26 mouse cellular contexts compared by ENCODE assay signal in the genomic region with DNA sequence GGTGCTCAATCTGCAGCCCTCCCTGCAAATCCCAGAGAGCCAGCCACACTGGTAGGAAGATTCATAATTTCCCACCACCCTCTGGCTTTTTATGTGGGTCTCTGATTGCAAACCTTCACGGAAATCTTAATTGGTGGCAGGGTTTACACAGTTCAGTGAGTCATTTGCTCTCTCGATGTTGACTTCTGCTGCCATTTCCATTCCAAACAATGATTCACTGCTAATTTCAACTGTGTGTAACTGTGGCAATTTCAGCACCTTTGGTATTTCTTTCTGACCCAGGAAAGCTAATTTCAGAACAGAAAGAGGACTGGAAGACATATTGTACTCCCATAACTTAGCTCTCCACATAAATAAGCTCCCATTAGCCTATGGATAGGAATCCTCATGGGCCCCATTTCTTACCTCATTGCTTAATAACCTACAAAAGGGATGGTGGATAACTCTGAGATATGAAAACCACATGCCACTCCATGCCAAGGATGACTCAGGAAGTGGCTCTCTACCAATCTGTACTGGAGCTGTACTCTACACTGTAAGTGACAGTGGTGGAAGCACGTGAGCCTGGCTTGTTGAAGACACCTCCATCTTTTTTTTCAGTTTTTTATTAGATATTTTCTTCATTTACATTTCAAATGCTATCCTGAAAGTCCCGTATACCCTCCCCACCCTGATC.
A peak's percentile ranks its signal among the peaks of the same experiment; 100 is the strongest.
DNase-seq lines count a peak whose midpoint lies in the region; ATAC-seq lines count a peak whose summit lies in the region.
"Had no signal": no experiment of that assay in that cellular context is flagged by ENCODE, and none has a peak within 500 bp of the region (broad histone marks: within the 10 kb centered on the region; RNA-seq: fewer than 3 reads in every experiment).

No protein-coding gene starts in this region.

- peak; percentile 37 for DNase-seq in 3134 (ENCODE audit: extremely low read depth, insufficient read length, low spot score)
- DNase-seq in 3T3-L1 (ENCODE audit: low read depth, low spot score), result peak; percentile 69
- DNase-seq in NIH3T3 (ENCODE audit: low read depth), result peak; percentile 59
- peak; percentile 47 for DNase-seq in brain, adult 2 months (ENCODE audit: low read depth, low spot score)
- DNase-seq in left cerebral cortex, adult 18-20 months (ENCODE audit: low spot score in 2 of 2), result no peak
- no peak for DNase-seq in urinary bladder, postnatal 36 days (ENCODE audit: low spot score in 2 of 2)
- DNase-seq in lung, postnatal 4 days, result no peak
- DNase-seq: adrenal gland, adult 8-10 months; adrenal gland, postnatal 14 days; adrenal gland, postnatal 36 days; cerebellum, adult 11 months; cerebellum, adult 18-20 months; cerebellum, adult 8-10 months; cerebellum, adult 9-11 months; cerebellum, postnatal 14 days; cerebellum, postnatal 36 days; embryo, embryonic 11 days had no signal

- no peak overlapping the region for H3K9ac ChIP-seq in liver, embryonic 12.5 days
- H3K9ac ChIP-seq: embryonic facial prominence, embryonic 13.5 days; embryonic facial prominence, embryonic 15.5 days; forebrain, embryonic 12.5 days had no signal

- no peak for ATAC-seq in liver, embryonic 12.5 days
- ATAC-seq: activated CD4-positive, CD25-positive, alpha-beta regulatory T cell, adult 4 months; forebrain, embryonic 14.5 days; forebrain, embryonic 16.5 days had no signal

- H3K9me3 ChIP-seq in liver, embryonic 12.5 days (replicated peaks), result no peaks in the 10 kb centered on the region; the same call in 1 of the 2 replicates
- H3K9me3 ChIP-seq: embryonic facial prominence, embryonic 13.5 days; embryonic facial prominence, embryonic 15.5 days; forebrain, embryonic 10.5 days; forebrain, embryonic 12.5 days had no signal

- no peaks in the 10 kb centered on the region for H3K36me3 ChIP-seq in liver, embryonic 12.5 days
- H3K36me3 ChIP-seq: embryonic facial prominence, embryonic 13.5 days; embryonic facial prominence, embryonic 15.5 days; forebrain, embryonic 10.5 days; forebrain, embryonic 12.5 days had no signal

- WGBS in liver, embryonic 12.5 days (ENCODE audit: insufficient replicate concordance), result 60% methylated on average over 4 of the region's 4 CpGs

- no peaks in the 10 kb centered on the region for H3K27me3 ChIP-seq in liver, embryonic 12.5 days (replicated peaks)
- H3K27me3 ChIP-seq: embryonic facial prominence, embryonic 13.5 days; embryonic facial prominence, embryonic 15.5 days; forebrain, embryonic 12.5 days had no signal

- no peak overlapping the region for H3K4me2 ChIP-seq in liver, embryonic 12.5 days
- H3K4me2 ChIP-seq: embryonic facial prominence, embryonic 13.5 days; embryonic facial prominence, embryonic 15.5 days; forebrain, embryonic 12.5 days had no signal

- H3K4me3 ChIP-seq in liver, embryonic 12.5 days, result no peak overlapping the region
- H3K4me3 ChIP-seq: embryonic facial prominence, embryonic 13.5 days; embryonic facial prominence, embryonic 15.5 days; erythroblast, embryonic 14.5 days; forebrain, embryonic 10.5 days; forebrain, embryonic 12.5 days had no signal

- no peak overlapping the region for H3K27ac ChIP-seq in liver, embryonic 12.5 days
- H3K27ac ChIP-seq: embryonic facial prominence, embryonic 13.5 days; embryonic facial prominence, embryonic 15.5 days; forebrain, embryonic 10.5 days; forebrain, embryonic 12.5 days had no signal

- H3K4me1 ChIP-seq in liver, embryonic 12.5 days, result no peaks in the 10 kb centered on the region
- H3K4me1 ChIP-seq: embryonic facial prominence, embryonic 13.5 days; embryonic facial prominence, embryonic 15.5 days; forebrain, embryonic 12.5 days had no signal

Comparison
In these comparisons a context has a peak if more than half of its experiments do, and no peak if none do; other contexts are left out.
1. DNase-seq: peak in 3134 (single experiment), 3T3-L1 (single experiment), NIH3T3 (single experiment) and brain, adult 2 months (single experiment); none in left cerebral cortex, adult 18-20 months (0 of 2), urinary bladder, postnatal 36 days (0 of 2) and lung, postnatal 4 days (0 of 2).